Mouse (Mus musculus) CH12.LX (cell line): ENCODE measurements around the gene Tspan7. TPM values are rescaled to one million over a fixed set of nuclear protein-coding genes. Genes with fewer than 3 reads are reported as not detected.

Experiments used
- DNase-seq: peaks from one replicate; pipeline ENCODE4 v3.0.0-alpha.2; 2013; ENCODE audit errors: extremely low read depth
- H3K27ac ChIP-seq: 2 replicates; pipeline ENCODE4 v1.5.1; 2012; ENCODE audit warnings: low read depth, mild to moderate bottlenecking, control low read depth, moderate library complexity; ENCODE audit not compliant: insufficient read depth
- H3K27me3 ChIP-seq: replicated peaks from 2 replicates; pipeline ENCODE3; 2012; ENCODE audit warnings: inconsistent platforms
- H3K36me3 ChIP-seq, 2 experiments: replicated peaks in 1 of 2; 2 replicates each; pipeline versions ENCODE3 to v1.6.1; 2012; ENCODE audit warnings: inconsistent platforms in 1 of 2, low read length in 1 of 2, mild to moderate bottlenecking in 1 of 2, mixed read lengths in 1 of 2, moderate library complexity in 1 of 2; ENCODE audit not compliant: control insufficient read depth in 1 of 2, insufficient read depth in 1 of 2
- H3K4me1 ChIP-seq, 2 experiments: 2 replicates each; pipeline ENCODE4 v1.6.1; 2012; ENCODE audit warnings: inconsistent platforms in 1 of 2, moderate library complexity in 1 of 2; ENCODE audit not compliant: insufficient read depth in 2 of 2, control insufficient read depth in 1 of 2
- H3K4me2 ChIP-seq: 2 replicates; pipeline ENCODE4 v1.6.1; 2012; ENCODE audit warnings: low read depth, mild to moderate bottlenecking, control low read depth; ENCODE audit not compliant: poor library complexity, insufficient read depth, severe bottlenecking
- H3K4me3 ChIP-seq, 3 experiments: fragments of 150-350 bp in 1 of 3; sonication (generic) in 1 of 3; replicated peaks in 1 of 3; 2 replicates each; pipeline versions ENCODE3 to v1.5.1; 2011 to 2012; ENCODE audit warnings: low read depth in 2 of 3, low read length in 2 of 3, mild to moderate bottlenecking in 2 of 3, moderate library complexity in 2 of 3, control low read depth in 1 of 3, improper control_type of control experiment in 1 of 3, inconsistent platforms in 1 of 3, mixed read lengths in 1 of 3; ENCODE audit not compliant: poor library complexity in 1 of 3
- H3K79me2 ChIP-seq: replicated peaks from 2 replicates; pipeline ENCODE4 v1.6.1; 2012; ENCODE audit warnings: mild to moderate bottlenecking, moderate library complexity; ENCODE audit not compliant: control insufficient read depth, poor library complexity, insufficient read depth, severe bottlenecking; ENCODE audit errors: extremely low read depth
- H3K9ac ChIP-seq: 2 replicates; pipeline ENCODE4 v1.6.1; 2012; ENCODE audit warnings: low read depth, mild to moderate bottlenecking, control low read depth, moderate library complexity; ENCODE audit not compliant: insufficient read depth
- H3K9me3 ChIP-seq: replicated peaks from 2 replicates; pipeline ENCODE3; 2012; ENCODE audit warnings: low read length, inconsistent platforms, mixed read lengths
- BHLHE40 ChIP-seq: IDR thresholded peaks from 2 replicates; pipeline ENCODE4 v1.6.1; 2011; ENCODE audit warnings: mild to moderate bottlenecking, low read depth, low read length, improper control_type of control experiment
- ELF1 ChIP-seq: IDR thresholded peaks from 2 replicates; pipeline ENCODE4 v1.6.1; 2014; ENCODE audit warnings: low read depth, mild to moderate bottlenecking, inconsistent platforms, low read length, improper control_type of control experiment
- ETS1 ChIP-seq: conservative IDR thresholded peaks from 2 replicates; pipeline ENCODE4 v1.6.1; 2012; ENCODE audit warnings: low read depth, mild to moderate bottlenecking, inconsistent platforms, low read length, improper control_type of control experiment, moderate library complexity
- HCFC1 ChIP-seq: IDR thresholded peaks from 2 replicates; pipeline ENCODE4 v1.6.1; 2012; ENCODE audit warnings: low read depth, mild to moderate bottlenecking, inconsistent platforms, low read length, improper control_type of control experiment
- JUND ChIP-seq: conservative IDR thresholded peaks from 2 replicates; pipeline ENCODE4 v1.6.1; 2011; ENCODE audit warnings: low read depth, low read length, improper control_type of control experiment
- KAT2A ChIP-seq: IDR thresholded peaks from 2 replicates; pipeline ENCODE4 v1.6.1; 2012; ENCODE audit warnings: low read length, improper control_type of control experiment, inconsistent platforms; ENCODE audit not compliant: insufficient replicate concordance
- MAX ChIP-seq: IDR thresholded peaks from 2 replicates; pipeline ENCODE4 v1.6.1; 2011; ENCODE audit warnings: low read length, improper control_type of control experiment
- MAZ ChIP-seq: IDR thresholded peaks from 2 replicates; pipeline ENCODE4 v1.6.1; 2012; ENCODE audit warnings: low read depth, mild to moderate bottlenecking, inconsistent platforms, low read length, improper control_type of control experiment, moderate library complexity
- MXI1 ChIP-seq: IDR thresholded peaks from 2 replicates; pipeline ENCODE4 v1.6.1; 2011; ENCODE audit warnings: mild to moderate bottlenecking, low read depth, low read length, improper control_type of control experiment
- MYC ChIP-seq: IDR thresholded peaks from 2 replicates; pipeline ENCODE4 v1.6.1; 2011; ENCODE audit warnings: low read depth, mild to moderate bottlenecking, improper control_type of control experiment, low read length
- NRF1 ChIP-seq: IDR thresholded peaks from 2 replicates; pipeline ENCODE4 v1.6.1; 2014; ENCODE audit warnings: low read depth, mild to moderate bottlenecking, inconsistent platforms, low read length, improper control_type of control experiment, moderate library complexity
- PAX5 ChIP-seq: IDR thresholded peaks from 2 replicates; pipeline ENCODE4 v1.6.1; 2012; ENCODE audit warnings: low read length, inconsistent platforms, mixed read lengths
- RAD21 ChIP-seq: IDR thresholded peaks from 2 replicates; pipeline ENCODE4 v1.6.1; 2011; ENCODE audit warnings: low read depth, mild to moderate bottlenecking, low read length, improper control_type of control experiment, moderate library complexity
- SIN3A ChIP-seq: IDR thresholded peaks from 2 replicates; pipeline ENCODE4 v1.6.1; 2012; ENCODE audit warnings: low read length, improper control_type of control experiment, inconsistent platforms
- SMC3 ChIP-seq: IDR thresholded peaks from 2 replicates; pipeline ENCODE4 v1.6.1; 2011; ENCODE audit warnings: low read depth, low read length, improper control_type of control experiment
- TBP ChIP-seq: conservative IDR thresholded peaks from 2 replicates; pipeline ENCODE4 v1.6.1; 2011; ENCODE audit warnings: low read depth, low read length, improper control_type of control experiment
- TCF12 ChIP-seq: IDR thresholded peaks from 2 replicates; pipeline ENCODE4 v1.6.1; 2014; ENCODE audit warnings: low read depth, mild to moderate bottlenecking, inconsistent platforms, low read length, improper control_type of control experiment
- USF1 ChIP-seq: IDR thresholded peaks from 2 replicates; pipeline ENCODE4 v1.6.1; 2014; ENCODE audit warnings: low read depth, mild to moderate bottlenecking, inconsistent platforms, low read length, improper control_type of control experiment
- USF2 ChIP-seq: conservative IDR thresholded peaks from 2 replicates; pipeline ENCODE4 v1.6.1; 2011; ENCODE audit warnings: low read depth, low read length, improper control_type of control experiment
- ZC3H11A ChIP-seq: IDR thresholded peaks from 2 replicates; pipeline ENCODE4 v1.6.1; 2012; ENCODE audit warnings: low read depth, mild to moderate bottlenecking, inconsistent platforms, low read length, improper control_type of control experiment
- ZKSCAN1 ChIP-seq: IDR thresholded peaks from 2 replicates; pipeline ENCODE4 v1.6.1; 2012; ENCODE audit warnings: low read depth, inconsistent platforms, low read length, improper control_type of control experiment, borderline replicate concordance
- dilution Hi-C: fragments of 300-500 bp; cut with MboI; formaldehyde crosslinking; loops from 2 replicates; pipeline ENCODE4 v1.14.3; 2020; ENCODE audit warnings: low sequenced_read_pairs; ENCODE audit not compliant: extremely low pct_unique_long_range_greater_than_20kb, extremely low pct_ligation_motif_present
- in situ Hi-C: fragments of 300-500 bp; cut with MboI; formaldehyde crosslinking; loops from 3 replicates; pipeline ENCODE4 v1.14.3; 2019; ENCODE audit warnings: low sequenced_read_pairs, low pct_ligation_motif_present, low pct_unique_long_range_greater_than_20kb, mixed read lengths
- polyA plus RNA-seq: library from polyadenylated mRNA; unstranded; fragments of >175 nt; gene quantifications from 2 replicates; pipeline ENCODE4 v1.2.1, GENCODE M21; 2012; ENCODE audit warnings: low read depth; ENCODE audit not compliant: insufficient read length
- total RNA-seq, 2 experiments: library from RNA; depleted of rRNA; stranded (reverse); fragments of 300-350 nt in 1 of 2; fragments of >200 nt in 1 of 2; gene quantifications; 2 replicates each; pipeline ENCODE4 v1.2.3; 2012 to 2014

The Tspan7 gene
- total and polyA plus RNA-seq, 3 experiments: not detected

DNA sequence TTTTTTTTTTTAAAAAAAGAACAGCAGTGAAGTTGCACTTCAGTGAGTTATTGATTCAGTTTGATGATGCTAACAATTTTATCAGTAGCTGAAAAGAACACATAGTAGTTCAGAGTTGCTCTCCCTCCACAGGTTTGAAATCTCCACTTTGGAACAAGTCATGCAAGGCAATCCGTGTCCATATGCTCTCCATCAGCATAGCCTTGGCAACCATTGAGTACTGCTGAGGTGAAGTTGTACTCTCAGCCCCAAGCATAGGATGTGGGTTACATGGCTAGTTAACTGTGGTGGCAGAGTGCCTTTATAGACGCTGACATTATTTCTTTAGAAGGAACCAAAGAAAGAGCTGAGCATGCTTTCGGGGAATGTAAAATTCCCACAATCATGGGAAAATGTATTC, 27.7 kb upstream of the Tspan7 start:
- Histone ChIP-seq H3K27me3 (no peaks in the 10 kb centered on the region), H3K9ac (no peak overlapping the region), H3K27ac (no peak overlapping the region), H3K4me2 (no peak overlapping the region), H3K79me2 (no peaks in the 10 kb centered on the region), H3K4me1 (no peaks in the 10 kb centered on the region), H3K36me3 (no peaks in the 10 kb centered on the region), H3K9me3 (no peaks in the 10 kb centered on the region), H3K4me3 (no peak overlapping the region)
- dilution Hi-C loops (no loop called here), in situ Hi-C loops (no loop called here)
- no peak for DNase-seq
- TF ChIP-seq JUND (no peak), BHLHE40 (no peak), HCFC1 (no peak), MAX (no peak), USF2 (no peak), MXI1 (no peak), TBP (no peak), PAX5 (no peak), TCF12 (no peak), USF1 (no peak), MAZ (no peak), ZKSCAN1 (no peak), SMC3 (no peak), ELF1 (no peak), RAD21 (no peak), KAT2A (no peak), MYC (no peak)

- Histone ChIP-seq H3K27ac (no peak overlapping the region), H3K4me1 (no peaks in the 10 kb centered on the region), H3K36me3 (no peaks in the 10 kb centered on the region), H3K79me2 (no peaks in the 10 kb centered on the region), H3K27me3 (no peaks in the 10 kb centered on the region), H3K9me3 (no peaks in the 10 kb centered on the region), H3K9ac (no peak overlapping the region), H3K4me2 (no peak overlapping the region)
- dilution Hi-C loops: no loop called here
- in situ Hi-C loops: no loop called here
- DNase-seq: no peak
- TF ChIP-seq MAZ (no peak), ETS1 (no peak), USF2 (no peak), SIN3A (no peak), ZC3H11A (no peak), MXI1 (no peak), NRF1 (no peak), HCFC1 (no peak), PAX5 (no peak)
- TF ChIP-seq, all 38 proteins: peak for 0
- H3K4me3 ChIP-seq: no peak overlapping the region
These were observed 7.9 kb upstream of the Tspan7 start for GRCm38 (mm10) chrX:10477088-10477487.
